Mouse (Mus musculus): Measurements from ENCODE around the gene Erich2.

- no peak for TF ChIP-seq HCFC1 (IDR thresholded peaks at IDR 0.05; ENCODE audit: low read depth, low read length)
- no peak for TF ChIP-seq MEF2A (IDR thresholded peaks at IDR 0.05; ENCODE audit: extremely low read depth, insufficient replicate concordance, low read depth, low read length, poor library complexity, severe bottlenecking)
- TF ChIP-seq TAL1 (IDR thresholded peaks at IDR 0.05; ENCODE audit: low read length): no peak
- TF ChIP-seq POLR2A (IDR thresholded peaks at IDR 0.05; ENCODE audit: control insufficient read depth in 1 of 2, insufficient read depth in 1 of 2, low read depth in 1 of 2, low read length in 2 of 2, poor library complexity in 1 of 2): no peak
- TF ChIP-seq USF1 (IDR thresholded peaks at IDR 0.05; ENCODE audit: low read depth, low read length): no peak
- TF ChIP-seq CTCF (IDR thresholded peaks at IDR 0.05 in 2 of 3, conservative IDR thresholded peaks at IDR 0.05 in 1 of 3; ENCODE audit: control insufficient read depth in 1 of 3, insufficient read depth in 1 of 3, low read depth in 2 of 3, low read length in 3 of 3, poor library complexity in 1 of 3, severe bottlenecking in 1 of 3): no peak
- no peak for TF ChIP-seq ZMIZ1 (IDR thresholded peaks at IDR 0.05; ENCODE audit: low read depth, low read length)
- no peak for TF ChIP-seq USF2 (IDR thresholded peaks at IDR 0.05; ENCODE audit: borderline replicate concordance in 1 of 2, insufficient read depth in 1 of 2, low read depth in 1 of 2, low read length in 2 of 2)
- TF ChIP-seq ZNF384 (IDR thresholded peaks at IDR 0.05; ENCODE audit: low read depth, low read length): no peak
- no peak for TF ChIP-seq UBTF (IDR thresholded peaks at IDR 0.05; ENCODE audit: borderline replicate concordance, insufficient read depth, low read depth, low read length)
- TF ChIP-seq KAT2A (conservative IDR thresholded peaks at IDR 0.05; ENCODE audit: low read depth, low read length): no peak
- no peak for TF ChIP-seq NRF1 (IDR thresholded peaks at IDR 0.05; ENCODE audit: insufficient read depth, low read depth, low read length, poor library complexity, severe bottlenecking)
Observed at GRCm38 (mm10) chr2:70505229-70505628, 3.4 kb upstream of the Erich2 start.
